Mouse (Mus musculus): ENCODE measurements around the gene Clpb. TPM values are rescaled to one million over a fixed set of nuclear protein-coding genes. Genes with fewer than 3 reads are reported as not detected.

Gene Clpb
- total RNA-seq, 2 experiments from 2014 or later = 71.6 to 81.0 TPM

DNA sequence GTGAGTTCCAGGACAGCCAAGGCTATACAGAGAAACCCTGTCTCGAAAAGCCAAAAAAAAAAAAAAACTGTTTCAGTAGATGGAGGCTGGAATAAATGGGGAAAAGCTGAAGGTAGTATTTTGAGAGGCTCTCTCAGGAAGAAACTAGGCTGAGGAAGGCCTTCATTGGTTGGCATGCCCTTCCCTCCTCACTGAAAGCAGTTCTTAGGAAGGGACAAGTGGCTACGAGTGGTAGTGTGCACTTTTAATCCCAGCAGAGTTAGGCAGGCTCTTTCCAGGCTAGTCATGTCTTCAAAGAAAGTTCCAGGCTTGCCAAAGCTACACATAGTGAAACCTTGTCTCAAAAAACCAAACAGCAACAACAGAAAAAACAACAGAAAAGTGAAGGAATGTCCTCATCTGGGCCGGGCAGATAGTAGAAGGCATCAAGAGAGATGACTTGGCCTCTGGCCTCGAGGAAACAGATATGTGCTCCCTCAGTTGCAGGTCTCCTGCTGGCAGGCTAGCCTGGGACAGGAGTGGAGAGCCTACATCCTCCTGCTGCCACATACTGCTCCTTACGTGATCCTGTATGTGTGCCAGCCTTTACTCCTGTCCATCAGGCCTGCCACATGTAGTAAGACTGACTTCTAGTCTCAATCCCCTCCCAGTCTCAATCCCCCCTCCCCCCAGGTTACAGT is 8.3 kb downstream of the Clpb start:
- intact Hi-C loops (cut with DNase I) = no loop called here
- DNase-seq = no peak

DNA sequence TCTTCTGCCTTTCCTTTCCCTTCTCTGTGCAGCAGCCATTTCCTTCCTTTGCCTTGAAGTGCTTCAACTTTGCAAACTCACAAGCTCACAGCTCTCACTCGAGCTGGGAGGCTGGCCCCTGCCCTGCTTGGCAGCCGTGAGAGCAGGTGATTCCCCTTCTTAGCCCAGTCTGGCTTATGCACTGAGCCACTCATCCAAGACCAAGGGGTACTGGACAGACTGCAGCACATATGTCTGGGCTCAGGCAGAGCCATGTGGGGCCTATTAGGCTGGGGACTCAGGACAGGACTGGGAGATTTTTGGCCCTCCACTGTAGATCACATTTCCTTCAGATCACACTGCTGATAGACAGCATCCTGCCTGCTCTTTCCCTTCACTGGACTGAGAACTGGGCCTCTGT is 10.1 kb downstream of the Clpb start:
- peak in 1 of 2 experiments; percentile 42 for DNase-seq
- intact Hi-C loops (cut with DNase I) = no loop called here

DNA sequence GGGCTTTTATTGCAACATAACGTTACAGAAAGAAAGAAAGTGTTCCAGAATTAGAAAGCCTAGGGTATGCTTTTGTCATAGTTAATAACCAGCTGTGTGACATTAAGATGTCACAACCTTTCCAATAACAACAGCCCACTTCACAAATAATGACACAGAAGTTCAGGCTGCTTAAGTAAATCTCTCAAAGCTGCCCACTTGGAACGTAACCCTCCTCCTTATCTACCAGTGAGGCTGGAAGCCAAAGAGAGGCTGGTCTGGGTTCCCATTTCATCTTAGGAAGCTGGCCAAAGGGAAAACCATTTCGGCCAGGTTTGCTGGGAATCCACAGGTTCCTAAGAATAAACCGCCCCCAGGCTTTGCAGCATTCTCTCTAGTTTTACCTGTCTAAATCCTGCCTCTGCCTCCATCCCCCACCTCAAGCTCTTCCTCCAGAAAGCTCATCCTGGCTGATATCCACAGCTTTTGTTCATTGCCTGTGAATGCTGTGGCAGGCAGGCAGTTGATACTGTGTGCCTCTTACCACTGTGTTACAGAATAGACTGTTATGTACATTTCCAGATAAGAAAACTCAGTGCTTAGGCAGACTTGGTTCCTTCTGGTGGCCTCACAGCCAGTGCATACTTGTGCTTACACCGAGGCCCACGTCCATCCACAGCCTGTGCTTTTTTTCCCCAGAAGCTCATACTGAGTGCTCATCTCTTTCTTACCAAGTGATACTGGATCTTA is 12.8 kb downstream of the Clpb start:
- intact Hi-C loops (cut with DNase I) = loop anchor here (5.0 kb wide), 2 partner anchors 161 to 216 kb away; partner anchors contain the start of gene Inppl1
- peak; percentile 25 to 37 for DNase-seq

GRCm38 (mm10) chr7:101676762-101677308 is 13.4 kb downstream of the Clpb start:
- intact Hi-C loops (cut with DNase I) = loop anchor here (5.0 kb wide), 2 partner anchors 160 to 215 kb away; partner anchors contain the start of gene Inppl1
- DNase-seq = no peak

- peak; percentile 76 to 83 for DNase-seq
- intact Hi-C loops (cut with DNase I) = loop anchor here (5.0 kb wide), 2 partner anchors 158 to 213 kb away; partner anchors contain the start of gene Inppl1
Measured at GRCm38 (mm10) chr7:101679591-101679990, 16.2 kb downstream of the Clpb start.

- intact Hi-C loops (cut with DNase I) = loop anchor here (5.0 kb wide), 2 partner anchors 86 to 141 kb away; no protein-coding TSS in a partner anchor
- DNase-seq = no peak
Measured at GRCm38 (mm10) chr7:101680961-101681360, 17.5 kb downstream of the Clpb start.

- intact Hi-C loops (cut with DNase I) = loop anchor here (5.0 kb wide), 2 partner anchors 86 to 141 kb away; no protein-coding TSS in a partner anchor
- DNase-seq = no peak
Measured at GRCm38 (mm10) chr7:101681565-101682071, 18.2 kb downstream of the Clpb start.

DNA sequence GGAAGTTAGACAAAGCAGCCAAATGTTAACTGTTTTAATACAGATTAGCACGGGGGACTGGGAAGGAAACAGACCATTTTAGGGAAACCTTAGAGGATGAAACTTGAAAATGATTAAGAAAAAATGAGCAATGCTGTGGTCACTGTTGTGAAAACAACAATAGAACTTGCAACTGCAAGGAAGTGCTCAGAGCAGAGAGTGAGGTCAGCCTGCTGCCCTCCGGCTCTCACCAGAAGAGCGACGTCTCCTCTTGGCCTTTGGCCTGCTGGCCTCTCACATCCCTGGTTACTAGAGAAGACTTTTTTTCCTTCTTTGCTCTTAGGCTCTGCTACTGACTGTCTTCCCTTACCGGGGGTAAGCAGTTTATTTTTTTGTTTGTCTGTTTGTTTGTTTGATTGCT is 19.5 kb downstream of the Clpb start:
- intact Hi-C loops (cut with DNase I) = loop anchor here (5.0 kb wide), 2 partner anchors 84 to 139 kb away; no protein-coding TSS in a partner anchor
- DNase-seq = no peak

- intact Hi-C loops (cut with DNase I) = loop anchor here (5.0 kb wide), 2 partner anchors 83 to 138 kb away; no protein-coding TSS in a partner anchor
- no peak for DNase-seq
Measured at GRCm38 (mm10) chr7:101683976-101684630, 20.7 kb downstream of the Clpb start.

- DNase-seq = no peak
- intact Hi-C loops (cut with DNase I) = loop anchor here (5.0 kb wide), 2 partner anchors 83 to 138 kb away; no protein-coding TSS in a partner anchor
Measured at GRCm38 (mm10) chr7:101684671-101685070, 21.2 kb downstream of the Clpb start.

DNA sequence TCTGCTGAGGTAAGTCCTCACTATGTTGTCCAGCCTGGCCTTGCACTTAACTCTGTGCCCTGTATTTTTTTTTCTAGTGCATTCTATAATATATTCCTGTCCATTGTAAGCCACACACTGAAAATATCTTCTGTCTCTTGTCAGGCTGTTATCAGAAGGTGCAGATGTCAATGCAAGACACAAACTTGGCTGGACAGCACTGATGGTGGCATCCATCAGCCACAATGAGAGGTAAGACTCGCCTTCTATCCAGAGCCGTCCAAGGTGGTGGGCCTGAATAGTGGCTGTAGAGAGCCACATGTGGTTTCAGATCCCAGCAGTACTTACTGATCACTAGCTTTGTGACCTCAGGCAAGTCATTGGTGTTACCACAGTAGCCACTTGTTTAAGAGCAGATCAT is 23.7 kb downstream of the Clpb start:
- no peak for DNase-seq
- intact Hi-C loops (cut with DNase I) = no loop called here

- intact Hi-C loops (cut with DNase I) = no loop called here
- no peak for DNase-seq
Measured at GRCm38 (mm10) chr7:101690471-101690870, 27.0 kb downstream of the Clpb start.

- intact Hi-C loops (cut with DNase I) = no loop called here
Measured at GRCm38 (mm10) chr7:101691863-101692262, 28.4 kb downstream of the Clpb start.

GRCm38 (mm10) chr7:101692446-101692845 is 29.0 kb downstream of the Clpb start:
- no peak for DNase-seq
- intact Hi-C loops (cut with DNase I) = no loop called here

More at GRCm38 (mm10) chr7:101691863-101692262, 28.4 kb downstream of the Clpb start:
- DNase-seq = no peak

DNA sequence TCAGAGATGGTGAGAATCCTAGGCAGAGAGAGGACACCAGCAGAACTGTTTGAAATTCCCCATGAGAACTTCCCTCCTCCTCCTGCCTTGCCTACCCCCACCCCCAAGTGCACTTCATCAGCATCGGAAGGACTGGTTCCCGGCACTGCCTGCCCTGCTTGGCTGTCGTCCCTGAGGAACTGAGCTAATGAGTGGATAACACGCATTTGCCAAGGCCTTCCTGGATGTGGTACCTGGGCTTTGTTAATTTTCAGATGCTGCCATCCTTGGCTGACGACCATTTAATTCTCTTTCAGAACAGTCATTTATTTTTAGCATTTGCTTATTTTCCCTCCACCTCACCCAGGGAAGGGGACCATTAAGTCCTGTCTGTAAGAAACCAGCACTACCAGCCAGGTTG is 32.0 kb downstream of the Clpb start:
- DNase-seq = no peak
- intact Hi-C loops (cut with DNase I) = no loop called here

DNA sequence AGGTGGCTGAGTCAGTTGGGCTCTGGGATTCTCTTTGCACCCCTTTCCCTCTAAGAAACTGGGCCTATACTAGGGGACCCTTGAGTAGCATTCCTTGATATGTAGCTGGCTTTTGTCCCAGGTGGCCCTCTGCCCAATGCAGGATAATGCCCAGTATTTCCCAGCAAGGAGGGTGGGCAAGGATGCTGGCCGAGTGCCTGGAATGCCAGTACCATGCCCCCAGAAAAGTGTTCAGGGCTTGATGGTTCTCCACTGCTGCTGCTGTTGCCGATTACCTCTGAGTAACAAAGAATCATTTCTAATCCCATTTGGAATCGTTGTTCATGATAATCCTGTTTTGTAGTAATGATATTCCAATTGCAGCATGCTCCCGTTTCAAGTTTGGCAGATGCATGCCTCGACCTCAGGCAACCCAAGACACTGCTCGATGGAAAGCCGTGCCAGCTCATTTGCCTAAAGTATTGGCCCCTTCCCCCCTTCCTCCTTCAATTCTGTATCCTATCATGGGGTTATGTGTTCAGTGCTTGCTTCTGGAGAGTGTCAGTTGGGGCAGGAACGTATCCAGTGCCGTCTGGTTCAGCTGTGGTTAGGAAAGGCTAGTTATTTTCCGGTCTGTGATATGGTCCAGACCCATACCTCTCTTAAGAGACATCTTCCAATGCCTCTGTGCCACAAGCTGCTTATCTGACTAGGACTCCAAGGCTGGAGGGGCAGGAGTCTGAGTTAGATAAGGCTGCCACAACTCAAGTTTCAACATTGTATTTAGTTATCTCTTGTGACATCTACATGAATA is 33.7 kb downstream of the Clpb start:
- DNase-seq = no peak
- intact Hi-C loops (cut with DNase I) = no loop called here

DNA sequence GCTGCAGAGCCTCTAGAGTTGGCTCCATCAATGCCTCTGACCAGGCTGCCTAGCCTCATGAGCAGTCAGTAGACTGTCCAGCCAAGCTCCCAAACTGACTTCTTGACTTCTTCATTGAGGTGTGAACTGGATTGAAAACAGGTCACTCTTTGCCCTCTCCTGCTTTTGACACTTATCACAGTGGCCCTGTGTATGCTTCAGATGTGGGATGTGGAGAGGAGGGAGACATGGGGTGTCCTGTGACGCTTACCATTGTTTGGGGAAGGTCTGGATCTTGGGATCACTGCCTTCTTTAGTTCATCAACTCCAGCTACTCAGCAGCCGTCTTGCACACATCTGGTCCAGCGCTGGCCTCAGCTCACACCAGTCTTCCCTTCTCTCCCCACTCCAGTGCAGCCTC is 36.9 kb downstream of the Clpb start:
- intact Hi-C loops (cut with DNase I) = no loop called here
- DNase-seq = no peak

DNA sequence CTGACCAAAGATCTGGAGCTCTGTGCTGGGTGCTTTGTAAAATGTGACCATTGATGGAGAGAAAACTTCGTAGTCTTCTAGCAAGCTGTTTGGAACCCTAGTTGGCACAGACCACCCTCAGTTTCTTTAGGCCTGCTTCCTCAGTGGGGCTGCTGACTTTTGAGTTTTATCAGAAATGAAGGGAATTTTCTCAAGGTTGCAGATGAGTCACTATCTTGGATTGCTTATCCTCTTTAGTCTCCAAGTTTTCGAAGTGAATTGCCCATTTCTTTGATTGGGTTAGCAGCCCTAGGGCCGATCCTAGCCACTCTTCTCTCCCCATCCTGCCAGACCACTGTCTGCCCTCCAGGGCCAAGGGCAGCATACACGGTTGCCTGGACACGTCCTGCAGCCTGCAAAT is 39.3 kb downstream of the Clpb start:
- DNase-seq = no peak
- intact Hi-C loops (cut with DNase I) = no loop called here

GRCm38 (mm10) chr7:101709586-101709985 is 46.2 kb downstream of the Clpb start:
- intact Hi-C loops (cut with DNase I) = no loop called here
- no peak for DNase-seq

GRCm38 (mm10) chr7:101710236-101710635 is 46.8 kb downstream of the Clpb start:
- intact Hi-C loops (cut with DNase I) = no loop called here
- DNase-seq = no peak
